Mouse (Mus musculus): Measurements from ENCODE around the gene Sync. TPM values are rescaled to one million over a fixed set of nuclear protein-coding genes. Genes with fewer than 3 reads are reported as not detected.

Gene Sync
- polyA plus RNA-seq, 1 experiment from 2014 or later: 5.0 TPM

DNA sequence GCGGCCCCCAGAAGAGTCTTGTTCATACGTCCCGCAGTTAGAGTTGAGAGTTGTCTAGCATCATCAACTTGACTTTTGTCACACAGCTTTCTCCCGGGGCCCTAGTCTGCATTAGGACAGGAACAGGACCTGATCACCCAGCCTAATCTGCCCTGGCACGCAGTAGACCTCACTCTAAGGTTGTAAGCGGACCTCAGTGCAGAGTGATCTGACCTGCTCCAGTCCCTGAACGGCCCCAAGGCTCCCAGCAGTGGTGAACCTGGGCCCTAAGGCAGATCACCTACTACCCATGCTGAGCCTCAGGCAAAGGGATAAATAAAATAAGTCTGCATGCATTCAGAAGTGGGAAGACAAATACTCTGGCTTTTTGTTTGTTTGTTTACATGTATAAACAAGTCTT, 38.1 kb upstream of the Sync start:
- H3K4me1 ChIP-seq: peaks cover 39% of the 10 kb centered on the region
- no peak overlapping the region for H3K4me3 ChIP-seq
- H3K4me2 ChIP-seq: no peak overlapping the region
- no peak overlapping the region for H3K9ac ChIP-seq
- ATAC-seq (ENCODE audit: insufficient number of reproducible peaks, low FRiP score, low TSS enrichment, low read depth): no peak
- no peak overlapping the region for H3K27ac ChIP-seq
- H3K36me3 ChIP-seq: no peaks in the 10 kb centered on the region
- no peaks in the 10 kb centered on the region for H3K9me3 ChIP-seq
- 40% methylated on average over 7 of the region's 7 CpGs for WGBS
- H3K27me3 ChIP-seq: peaks cover 48% of the 10 kb centered on the region

- Histone ChIP-seq H3K9me3 (no peaks in the 10 kb centered on the region), H3K27me3 (peaks cover 40% of the 10 kb centered on the region), H3K4me2 (0 out of 2 replicates have a peak overlapping the region, but pooled peaks have one; percentile 15), H3K4me3 (0 out of 2 replicates have a peak overlapping the region, but pooled peaks have one; percentile 4), H3K36me3 (no peaks in the 10 kb centered on the region), H3K27ac (no peak overlapping the region), H3K4me1 (peaks cover 32% of the 10 kb centered on the region), H3K9ac (no peak overlapping the region)
- no peak for ATAC-seq (ENCODE audit: insufficient number of reproducible peaks, low FRiP score, low TSS enrichment, low read depth)
- 34% methylated on average over 15 of the region's 15 CpGs for WGBS
Measured at GRCm38 (mm10) chr4:129250759-129251481, 36.5 kb upstream of the Sync start.

DNA sequence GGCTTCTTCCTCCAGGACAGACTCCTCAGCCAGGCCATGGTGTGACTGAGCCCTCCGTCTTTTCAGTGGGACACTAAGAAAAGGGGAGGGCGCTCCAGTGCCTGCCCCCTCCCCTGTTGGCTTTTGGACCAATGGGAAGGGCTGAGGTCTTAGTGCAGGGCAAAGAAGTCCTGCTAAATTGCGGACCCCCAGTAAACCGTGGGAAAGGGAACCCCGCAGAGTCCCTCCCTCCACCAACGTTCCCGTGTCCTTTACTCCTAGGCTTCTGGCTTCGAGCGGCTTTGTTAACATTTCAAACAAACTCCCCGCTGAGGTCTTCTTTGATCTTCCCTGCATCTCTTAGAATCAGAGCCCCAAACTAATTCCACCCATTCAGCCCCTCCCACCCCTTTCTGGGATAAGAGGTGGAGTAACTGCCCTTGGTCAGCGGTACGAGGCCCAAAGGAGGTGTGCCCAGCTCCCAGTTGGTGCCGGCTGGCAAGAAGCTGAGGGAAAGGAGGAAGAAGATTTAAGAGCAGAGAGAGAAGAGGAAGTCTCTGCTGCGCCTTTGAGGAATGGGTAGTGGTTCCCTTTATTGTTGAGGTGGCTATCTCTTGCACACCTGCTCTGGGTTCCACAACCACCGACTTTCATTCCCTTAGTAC, 35.8 kb upstream of the Sync start:
- ATAC-seq (ENCODE audit: insufficient number of reproducible peaks, low FRiP score, low TSS enrichment, low read depth): no peak
- 0 out of 2 replicates have a peak overlapping the region, but pooled peaks have one; percentile 15 for H3K4me2 ChIP-seq
- H3K4me3 ChIP-seq: peak overlapping the region; percentile 4; the same call in 1 of the 2 replicates
- H3K9ac ChIP-seq: no peak overlapping the region
- WGBS: 8% methylated on average over 15 of the region's 15 CpGs
- H3K27me3 ChIP-seq: peaks cover 36% of the 10 kb centered on the region
- no peaks in the 10 kb centered on the region for H3K9me3 ChIP-seq
- peaks cover 37% of the 10 kb centered on the region for H3K4me1 ChIP-seq
- no peaks in the 10 kb centered on the region for H3K36me3 ChIP-seq
- H3K27ac ChIP-seq: no peak overlapping the region

DNA sequence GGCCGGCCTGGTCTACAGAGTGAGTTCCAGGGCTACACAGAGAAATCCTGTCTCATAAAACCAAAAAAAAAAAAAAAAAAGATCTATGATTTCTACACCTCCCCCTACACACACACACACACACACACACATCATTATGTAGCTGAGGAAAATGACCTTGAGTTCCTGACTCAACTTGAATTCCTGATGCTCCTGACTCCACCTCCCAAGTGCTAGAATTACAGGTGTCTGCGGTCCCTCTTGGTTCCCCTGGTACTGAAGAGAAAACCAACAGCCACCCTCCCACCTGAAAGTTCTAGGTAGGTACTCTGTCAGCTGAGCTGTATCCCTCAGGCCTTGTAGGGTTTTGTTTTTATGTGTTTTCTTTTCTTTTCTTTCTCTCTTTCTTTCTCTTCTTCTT, 34.9 kb upstream of the Sync start:
- 94% methylated on average over 2 of the region's 2 CpGs for WGBS
- no peaks in the 10 kb centered on the region for H3K9me3 ChIP-seq

DNA sequence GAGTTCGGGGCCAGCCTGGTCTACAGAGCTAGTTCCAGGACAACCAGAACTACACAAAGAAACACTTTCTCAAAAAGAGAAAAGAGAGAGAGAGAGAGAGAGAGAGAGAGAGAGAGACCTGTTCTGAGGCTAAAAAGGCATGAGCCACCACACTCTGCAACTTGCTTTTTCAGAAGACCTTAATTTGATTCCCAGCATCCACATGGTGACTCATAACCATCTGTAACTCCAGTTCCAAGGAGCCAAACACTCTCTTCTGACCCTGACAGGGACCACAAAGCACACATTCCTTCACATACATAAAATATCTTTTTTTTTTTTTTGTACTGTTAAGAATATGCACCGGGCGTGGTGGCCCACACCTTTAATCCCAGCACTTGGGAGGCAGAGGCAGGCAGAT, 32.8 kb upstream of the Sync start:
- Histone ChIP-seq H3K4me2 (no peak overlapping the region), H3K9me3 (no peaks in the 10 kb centered on the region), H3K4me1 (peaks cover 20% of the 10 kb centered on the region), H3K36me3 (no peaks in the 10 kb centered on the region), H3K27ac (no peak overlapping the region), H3K9ac (no peak overlapping the region), H3K27me3 (peaks cover 13% of the 10 kb centered on the region), H3K4me3 (no peak overlapping the region)
- ATAC-seq (ENCODE audit: insufficient number of reproducible peaks, low FRiP score, low TSS enrichment, low read depth): no peak
- WGBS: 91% methylated on average over 3 of the region's 3 CpGs

More for the DNA sequence above, 34.9 kb upstream of the Sync start:
- Histone ChIP-seq H3K27me3 (peaks cover 28% of the 10 kb centered on the region), H3K4me3 (no peak overlapping the region), H3K4me1 (peaks cover 34% of the 10 kb centered on the region), H3K27ac (no peak overlapping the region), H3K4me2 (no peak overlapping the region), H3K9ac (no peak overlapping the region), H3K36me3 (no peaks in the 10 kb centered on the region)
- no peak for ATAC-seq (ENCODE audit: insufficient number of reproducible peaks, low FRiP score, low TSS enrichment, low read depth)

- Histone ChIP-seq H3K27me3 (no peaks in the 10 kb centered on the region), H3K27ac (0 out of 2 replicates have a peak overlapping the region, but pooled peaks have one; percentile 2), H3K36me3 (no peaks in the 10 kb centered on the region), H3K4me1 (peaks cover 13% of the 10 kb centered on the region), H3K9me3 (no peaks in the 10 kb centered on the region), H3K9ac (no peak overlapping the region), H3K4me2 (no peak overlapping the region), H3K4me3 (no peak overlapping the region)
- 36% methylated on average over 8 of the region's 8 CpGs for WGBS
- ATAC-seq (ENCODE audit: insufficient number of reproducible peaks, low FRiP score, low TSS enrichment, low read depth): peak; percentile 45; the same call in 1 of the 2 replicates
Measured at GRCm38 (mm10) chr4:129256450-129257380, 30.7 kb upstream of the Sync start.

GRCm38 (mm10) chr4:129259101-129259500, 28.3 kb upstream of the Sync start:
- Histone ChIP-seq H3K9me3 (no peaks in the 10 kb centered on the region), H3K9ac (no peak overlapping the region), H3K4me1 (peaks cover 22% of the 10 kb centered on the region), H3K4me3 (no peak overlapping the region), H3K36me3 (no peaks in the 10 kb centered on the region), H3K27ac (no peak overlapping the region), H3K4me2 (no peak overlapping the region), H3K27me3 (no peaks in the 10 kb centered on the region)
- 82% methylated on average over 4 of the region's 4 CpGs for WGBS
- ATAC-seq (ENCODE audit: insufficient number of reproducible peaks, low FRiP score, low TSS enrichment, low read depth): no peak

- Histone ChIP-seq H3K4me1 (peaks cover 22% of the 10 kb centered on the region), H3K36me3 (no peaks in the 10 kb centered on the region), H3K9me3 (no peaks in the 10 kb centered on the region), H3K9ac (no peak overlapping the region), H3K27ac (no peak overlapping the region), H3K4me2 (no peak overlapping the region), H3K4me3 (no peak overlapping the region), H3K27me3 (no peaks in the 10 kb centered on the region)
- no peak for ATAC-seq (ENCODE audit: insufficient number of reproducible peaks, low FRiP score, low TSS enrichment, low read depth)
- 28% methylated on average over 6 of the region's 6 CpGs for WGBS
Measured at GRCm38 (mm10) chr4:129260678-129261077, 26.7 kb upstream of the Sync start.

DNA sequence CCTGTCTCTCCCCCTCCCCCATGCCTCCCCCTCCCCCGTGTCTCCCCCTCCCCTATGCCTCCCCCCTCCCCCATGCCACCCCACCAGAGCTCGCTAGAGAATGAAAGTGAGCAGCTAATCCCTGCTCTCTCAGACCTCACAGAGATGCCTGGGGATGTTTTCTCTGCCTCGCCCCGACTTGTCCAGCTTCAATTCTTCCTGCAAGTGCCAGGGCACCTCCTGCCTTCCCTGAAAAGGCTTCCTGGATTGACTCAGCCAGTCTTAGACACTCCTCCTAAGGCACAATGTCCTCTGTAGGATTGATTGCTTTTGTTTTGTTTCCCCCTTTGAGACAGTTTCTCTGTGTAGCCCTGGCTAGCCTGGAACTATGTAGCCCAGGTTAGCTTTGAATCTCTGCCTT, 26.2 kb upstream of the Sync start, which contains the start of gene C77080:
Gene C77080, minus strand, starts transcription at position 209 of the 400 bp plus-strand sequence.
- ATAC-seq (ENCODE audit: insufficient number of reproducible peaks, low FRiP score, low TSS enrichment, low read depth): no peak
- Histone ChIP-seq H3K9ac (no peak within 1 kb of the TSS), H3K27me3 (no peaks in the 10 kb centered on the region), H3K9me3 (no peaks in the 10 kb centered on the region), H3K36me3 (no peaks in the 10 kb centered on the region), H3K4me2 (no peak within 1 kb of the TSS), H3K4me1 (peaks cover 22% of the 10 kb centered on the region), H3K27ac (no peak within 1 kb of the TSS), H3K4me3 (no peak within 1 kb of the TSS)
- whole genome bisulfite sequencing: 24% methylated on average over 2 of the region's 4 CpGs

DNA sequence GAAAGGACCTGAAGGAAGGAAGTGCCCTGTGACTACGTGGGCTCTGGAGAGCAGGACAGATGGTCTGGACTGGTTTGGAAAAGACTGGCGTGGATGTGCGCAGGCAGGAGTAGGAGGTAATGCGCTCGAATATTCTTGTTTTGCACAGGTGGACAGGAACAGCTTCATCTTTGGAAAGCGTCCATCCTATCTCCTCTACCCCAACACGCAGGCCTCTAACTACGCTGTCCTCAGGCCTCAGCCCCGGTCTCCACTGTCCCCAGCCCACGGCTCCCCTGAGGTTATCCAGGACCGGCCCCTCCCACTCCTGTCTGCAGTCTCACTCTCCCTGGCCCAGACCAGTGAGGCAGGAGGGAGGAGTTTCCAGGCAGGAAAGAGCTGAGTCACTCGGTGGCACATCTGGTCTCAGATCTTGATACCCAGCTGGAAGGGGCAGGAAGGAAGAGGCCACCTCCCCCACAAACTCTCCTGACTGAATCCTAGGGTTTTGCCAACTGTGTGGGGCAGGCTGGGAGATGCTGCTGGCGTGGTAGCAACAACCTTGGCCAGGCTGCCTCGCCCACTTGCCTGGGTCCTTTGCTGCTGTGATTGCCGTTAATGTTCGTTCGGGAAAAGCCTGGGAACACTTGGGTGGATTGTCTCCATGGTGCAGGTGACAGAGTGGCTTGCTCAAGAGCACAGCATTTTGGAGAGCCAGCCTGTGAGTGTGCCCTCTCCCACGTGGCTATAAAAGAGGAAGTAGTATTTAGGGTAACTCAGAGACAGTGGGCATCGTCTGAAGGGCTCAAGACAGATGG, 24.0 kb upstream of the Sync start:
- Histone ChIP-seq H3K27me3 (no peaks in the 10 kb centered on the region), H3K9me3 (no peaks in the 10 kb centered on the region), H3K36me3 (no peaks in the 10 kb centered on the region), H3K4me3 (no peak overlapping the region), H3K4me2 (no peak overlapping the region), H3K4me1 (peaks cover 15% of the 10 kb centered on the region), H3K9ac (no peak overlapping the region), H3K27ac (peak overlapping the region; percentile 19)
- WGBS: 24% methylated on average over 19 of the region's 19 CpGs
- peak; percentile 55; the same call in 1 of the 2 replicates for ATAC-seq (ENCODE audit: insufficient number of reproducible peaks, low FRiP score, low TSS enrichment, low read depth)

DNA sequence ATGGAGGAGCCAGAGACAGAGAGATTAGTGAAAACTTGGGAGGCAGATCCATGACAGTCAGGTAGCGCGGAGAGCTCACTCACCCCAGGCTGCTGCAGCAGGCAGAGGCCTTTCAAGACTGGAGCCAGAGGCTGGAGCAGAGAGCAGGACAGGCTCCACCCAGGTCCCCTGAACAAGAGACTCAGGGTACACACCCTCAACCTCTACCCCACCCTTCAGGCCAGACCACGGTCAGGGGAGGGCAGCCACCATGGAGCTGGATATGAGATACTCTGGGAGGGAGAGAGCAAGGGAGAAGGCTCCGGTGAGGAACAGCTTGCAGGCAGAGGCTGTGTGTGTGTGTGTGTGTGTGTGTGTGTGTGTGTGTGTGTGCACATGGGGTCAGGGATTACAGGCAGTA, 21.2 kb upstream of the Sync start:
- no peak overlapping the region for H3K9ac ChIP-seq
- no peak overlapping the region for H3K4me2 ChIP-seq
- H3K9me3 ChIP-seq: no peaks in the 10 kb centered on the region
- H3K27ac ChIP-seq: no peak overlapping the region
- WGBS: 81% methylated on average over 4 of the region's 4 CpGs
- ATAC-seq (ENCODE audit: insufficient number of reproducible peaks, low FRiP score, low TSS enrichment, low read depth): no peak
- H3K36me3 ChIP-seq: no peaks in the 10 kb centered on the region
- H3K4me3 ChIP-seq: no peak overlapping the region
- H3K4me1 ChIP-seq: peaks cover 10% of the 10 kb centered on the region
- H3K27me3 ChIP-seq: no peaks in the 10 kb centered on the region
